Mouse (Mus musculus) B cell, adult 2 months (primary cell): ENCODE results near the gene Bcl2l10.

ENCODE experiments used
- DNase-seq, 2 experiments: peaks; one replicate each; pipeline ENCODE4 v3.0.0; 2022

Gene Bcl2l10

GRCm38 (mm10) chr9:75347458-75347857 is at the start of gene Bcl2l10:
Gene Bcl2l10, plus strand, starts transcription at chr9:75347758.
- no peak for DNase-seq

DNA sequence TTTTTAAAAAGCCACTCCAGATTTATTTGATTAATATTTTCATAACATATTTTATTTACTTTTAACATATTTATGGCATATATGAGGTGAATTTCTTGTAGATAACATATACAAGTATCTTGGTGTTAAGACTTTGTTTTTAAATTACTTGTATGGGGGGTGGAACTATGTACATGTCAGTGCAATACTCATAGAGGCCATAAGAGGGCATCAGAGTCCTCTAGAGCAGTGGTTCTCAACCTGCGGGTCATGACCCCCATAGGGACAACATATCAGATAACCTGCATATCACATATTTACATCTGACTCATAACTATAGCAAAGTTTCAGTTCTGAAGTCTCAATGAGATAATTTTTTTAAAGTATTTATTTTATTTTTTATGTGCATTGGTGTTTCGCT is 48.2 kb upstream of the Bcl2l10 start:
- DNase-seq = peak; percentile 10 to 24

GRCm38 (mm10) chr9:75303033-75303432 is 44.5 kb upstream of the Bcl2l10 start:
- no peak for DNase-seq

GRCm38 (mm10) chr9:75303701-75304261 is 43.8 kb upstream of the Bcl2l10 start:
- DNase-seq = peak in 1 of 2 experiments; percentile 4

GRCm38 (mm10) chr9:75304286-75304685 is 43.3 kb upstream of the Bcl2l10 start:
- DNase-seq = no peak

DNA sequence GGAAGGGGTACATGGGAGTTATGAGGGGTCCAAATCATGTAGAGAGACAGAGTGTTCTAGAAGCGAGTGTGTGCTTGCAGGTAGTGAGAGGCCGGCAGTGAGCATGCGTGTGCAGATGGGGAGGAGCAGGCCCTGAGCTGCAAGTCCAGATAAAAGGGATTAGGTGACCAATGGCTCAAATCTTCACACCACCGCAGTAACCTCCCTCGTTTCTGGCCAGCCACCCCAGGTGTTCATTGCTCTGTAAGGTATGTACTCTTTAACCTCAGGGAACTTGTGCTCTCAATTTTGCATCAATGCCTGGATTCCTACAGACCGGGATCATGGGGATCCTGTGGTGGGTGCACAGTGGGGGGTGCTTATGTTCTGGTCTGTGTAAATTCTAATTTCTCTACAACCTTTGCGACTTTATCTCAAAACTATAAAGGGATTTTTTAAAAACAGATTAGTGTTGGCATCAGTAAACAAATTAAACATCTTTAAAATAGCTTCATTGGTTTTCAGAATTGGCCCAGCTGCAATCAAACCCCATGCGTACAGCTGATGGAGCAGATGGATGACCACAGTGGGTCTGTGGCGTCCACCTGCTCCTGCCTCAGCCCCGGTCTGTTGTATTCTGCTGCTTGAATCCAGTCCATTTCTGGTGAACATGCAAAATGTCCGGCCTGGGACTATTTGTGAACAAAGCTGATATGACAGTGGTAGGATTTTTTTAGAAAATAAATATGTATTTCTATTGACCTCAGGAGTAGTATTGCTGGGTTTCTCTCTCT is 41.2 kb upstream of the Bcl2l10 start, which contains the start of gene Gnb5:
Gene Gnb5, plus strand, starts transcription at position 163 of the 773 bp plus-strand sequence.
- DNase-seq = no peak

- DNase-seq = no peak
These were observed 40.5 kb upstream of the Bcl2l10 start for GRCm38 (mm10) chr9:75307015-75307414.

DNA sequence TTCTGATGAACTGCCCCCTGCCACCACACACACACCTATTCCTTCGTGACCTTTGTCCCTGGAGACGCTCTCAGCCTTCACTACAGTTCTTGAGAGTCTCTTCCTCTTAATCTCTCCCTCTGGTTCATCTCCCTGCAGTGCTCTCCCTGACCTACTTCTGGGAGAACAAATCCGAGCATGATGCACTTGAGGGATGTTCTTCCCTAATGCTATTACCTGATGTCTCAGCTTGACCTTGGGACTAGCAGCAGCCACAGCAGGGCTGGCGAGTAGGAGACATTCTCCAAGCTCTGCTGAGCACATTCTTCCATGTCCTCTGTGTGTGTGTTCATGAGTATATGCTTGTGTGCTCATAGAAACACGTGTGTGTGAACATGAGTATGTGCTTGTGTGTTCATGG is 38.9 kb upstream of the Bcl2l10 start:
- no peak for DNase-seq

- peak; percentile 84 to 85 for DNase-seq
These were observed 35.5 kb upstream of the Bcl2l10 start for GRCm38 (mm10) chr9:75312008-75312407.

DNA sequence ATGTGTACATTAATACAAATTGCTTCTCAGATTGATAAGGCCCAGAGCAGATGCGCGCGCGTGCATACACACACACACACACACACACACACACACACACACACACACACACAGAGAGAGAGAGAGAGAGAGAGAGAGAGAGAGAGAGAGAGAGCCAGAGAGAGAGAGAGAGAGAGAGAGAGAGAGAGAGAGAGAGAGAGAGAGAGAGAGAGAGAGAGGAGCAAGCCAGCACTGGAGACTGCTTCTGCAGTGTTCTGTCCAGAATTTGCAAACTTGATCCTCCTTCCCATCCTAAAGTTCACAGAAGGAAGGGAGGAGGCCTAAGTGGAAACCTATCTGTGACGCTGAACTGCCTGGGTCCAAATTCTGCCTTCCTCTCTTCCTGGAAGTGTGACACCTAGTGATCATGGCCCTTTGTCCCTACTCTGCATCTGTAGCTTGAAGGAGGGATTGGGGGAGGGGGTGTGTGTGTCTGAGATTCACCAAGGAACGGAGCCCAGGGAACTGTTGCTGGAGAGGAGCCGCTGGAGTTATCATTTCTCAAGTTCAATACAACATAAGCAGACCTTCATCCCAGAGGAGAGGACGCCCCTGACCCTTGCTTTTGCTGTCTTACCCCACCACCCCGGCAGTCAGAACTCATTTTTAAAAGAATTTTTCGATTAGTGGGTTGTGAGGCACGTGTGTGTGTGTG is 34.3 kb upstream of the Bcl2l10 start:
- DNase-seq = peak in 1 of 2 experiments; percentile 2

DNA sequence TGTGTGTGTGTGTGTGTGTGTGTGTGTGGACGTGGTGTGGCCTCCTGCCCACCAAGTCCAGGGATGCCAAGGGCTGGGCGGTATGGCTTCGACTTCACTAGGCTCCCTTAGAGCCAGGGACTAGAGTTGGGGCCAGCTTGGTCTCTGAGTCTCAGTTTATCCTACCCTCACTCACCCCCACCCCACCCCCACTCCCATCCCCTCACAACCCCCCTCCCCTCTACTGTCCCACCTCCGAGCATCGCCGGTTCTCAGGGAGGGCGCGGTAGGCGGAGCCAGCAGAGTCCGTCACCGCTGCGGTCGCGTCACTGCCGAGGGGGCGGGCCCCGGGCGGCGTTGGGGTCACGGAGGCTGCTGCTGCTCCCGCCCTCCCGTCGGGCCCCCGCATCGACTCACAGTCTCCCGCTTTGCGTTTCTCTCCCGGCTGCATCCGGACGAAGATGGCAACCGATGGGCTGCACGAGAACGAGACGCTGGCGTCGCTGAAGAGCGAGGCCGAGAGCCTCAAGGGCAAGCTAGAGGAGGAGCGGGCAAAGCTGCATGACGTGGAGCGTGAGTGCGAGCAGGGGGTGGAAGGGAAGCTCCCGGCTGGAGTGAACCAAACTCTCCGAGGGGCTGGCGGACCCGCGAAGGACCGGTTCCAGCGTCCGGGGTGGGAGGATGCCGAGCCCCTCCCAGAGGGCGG is 33.6 kb upstream of the Bcl2l10 start:
- peak; percentile 78 to 79 for DNase-seq

GRCm38 (mm10) chr9:75314517-75315105 is 32.9 kb upstream of the Bcl2l10 start:
- DNase-seq = peak; percentile 3 to 13

DNA sequence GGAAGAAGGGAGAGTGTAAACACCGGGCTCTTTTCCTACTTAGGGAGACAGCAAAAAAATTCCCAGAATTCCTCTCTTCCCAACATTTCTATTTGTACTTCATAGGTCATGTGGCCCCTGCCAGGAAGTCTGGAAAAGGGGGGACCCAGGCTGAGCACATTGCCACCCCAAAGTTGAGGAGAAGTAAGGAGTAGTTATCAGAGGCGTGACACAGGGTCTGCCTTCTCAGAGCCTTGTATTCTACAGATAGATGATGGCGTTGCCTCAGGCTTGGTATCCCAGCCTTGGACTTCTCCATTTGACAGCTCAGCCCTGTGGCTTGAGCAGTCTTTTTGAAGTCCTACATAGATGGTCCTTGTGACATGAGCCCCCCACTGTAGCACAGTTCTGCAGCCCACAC is 32.3 kb upstream of the Bcl2l10 start:
- no peak for DNase-seq

GRCm38 (mm10) chr9:75316771-75317170 is 30.8 kb upstream of the Bcl2l10 start:
- DNase-seq = no peak

DNA sequence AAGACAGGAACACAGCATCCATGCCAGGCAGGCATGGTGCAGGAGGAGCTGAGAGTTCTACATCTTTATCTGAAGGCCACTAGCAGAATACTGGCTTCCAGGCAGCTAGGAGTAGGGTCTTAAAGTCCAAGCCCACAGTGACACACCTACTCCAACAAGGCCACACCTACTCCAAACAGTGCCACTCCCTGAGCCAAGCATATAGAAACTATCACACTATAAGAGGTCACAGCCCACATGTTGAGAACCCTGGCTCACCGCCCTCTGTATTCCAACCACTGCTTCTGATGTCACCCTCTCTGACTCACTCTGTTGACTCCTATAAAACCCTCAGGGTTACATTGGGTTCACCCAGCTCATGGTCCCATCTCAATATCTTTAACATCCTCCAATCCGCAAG is 29.4 kb upstream of the Bcl2l10 start:
- no peak for DNase-seq

DNA sequence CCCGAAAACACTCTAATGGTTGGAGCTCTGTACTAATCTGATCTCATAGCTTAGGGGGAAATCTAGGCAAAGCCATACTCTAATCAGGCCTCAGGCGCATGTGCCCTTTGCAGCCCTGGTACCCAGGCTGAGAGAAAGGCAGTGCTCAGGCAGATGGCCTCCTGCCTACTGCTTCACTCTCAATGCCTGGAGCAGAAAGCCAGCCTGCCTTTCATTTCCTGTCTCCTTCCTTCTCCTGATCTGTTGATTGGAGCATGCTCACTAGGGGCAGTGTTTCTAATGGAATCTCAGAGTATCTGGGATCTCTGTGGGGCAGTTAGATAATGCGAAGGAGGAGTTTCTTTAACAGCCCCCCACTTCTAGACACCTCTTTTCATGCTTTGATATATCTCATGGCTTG is 28.2 kb upstream of the Bcl2l10 start:
- no peak for DNase-seq

DNA sequence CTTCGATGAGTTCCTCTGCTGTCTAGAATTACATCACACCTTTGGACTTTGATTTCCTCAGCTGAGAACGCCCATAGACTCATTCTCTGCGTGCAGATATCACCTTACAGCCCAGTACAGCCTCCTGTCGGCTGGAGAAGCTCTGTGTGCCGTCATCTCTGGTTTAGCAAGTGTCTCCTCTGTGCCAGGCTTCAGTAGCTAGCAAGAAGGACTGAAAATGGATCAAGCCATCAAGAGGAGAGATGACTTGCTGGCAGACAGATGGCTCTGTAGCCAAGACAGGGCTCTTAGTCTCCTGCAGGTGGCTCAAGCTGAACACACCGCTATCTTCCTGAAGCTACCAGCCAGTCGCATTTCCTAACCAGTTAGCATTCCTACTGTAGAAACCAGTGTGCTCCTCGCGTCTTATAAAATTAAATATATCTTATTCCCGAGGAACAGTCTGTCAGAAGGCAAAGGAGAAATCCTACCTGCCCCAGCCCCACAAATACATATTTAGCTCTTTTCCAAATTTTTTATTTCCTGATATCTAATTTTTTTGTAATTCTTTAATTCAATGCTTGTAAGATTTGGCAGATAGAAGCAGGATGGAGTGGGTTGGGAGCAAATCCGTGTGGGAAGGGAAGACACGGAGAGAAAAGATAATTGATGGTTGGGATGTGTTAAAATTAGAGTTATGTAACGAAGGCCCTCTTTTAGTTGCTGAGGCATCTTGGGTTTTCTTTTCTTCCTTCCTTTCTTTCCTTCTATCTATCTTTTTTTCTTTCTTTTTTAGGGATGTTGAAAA is 25.3 kb upstream of the Bcl2l10 start:
- no peak for DNase-seq

- no peak for DNase-seq
These were observed 19.5 kb upstream of the Bcl2l10 start for GRCm38 (mm10) chr9:75328047-75328446.

- DNase-seq = no peak
These were observed 16.7 kb upstream of the Bcl2l10 start for GRCm38 (mm10) chr9:75330821-75331220.

- DNase-seq = no peak
These were observed 13.1 kb upstream of the Bcl2l10 start for GRCm38 (mm10) chr9:75334440-75334839.

- no peak for DNase-seq
These were observed 9.5 kb upstream of the Bcl2l10 start for GRCm38 (mm10) chr9:75338016-75338415.

GRCm38 (mm10) chr9:75342433-75342832 is 5.1 kb upstream of the Bcl2l10 start:
- DNase-seq = no peak
